In the genomic region with DNA sequence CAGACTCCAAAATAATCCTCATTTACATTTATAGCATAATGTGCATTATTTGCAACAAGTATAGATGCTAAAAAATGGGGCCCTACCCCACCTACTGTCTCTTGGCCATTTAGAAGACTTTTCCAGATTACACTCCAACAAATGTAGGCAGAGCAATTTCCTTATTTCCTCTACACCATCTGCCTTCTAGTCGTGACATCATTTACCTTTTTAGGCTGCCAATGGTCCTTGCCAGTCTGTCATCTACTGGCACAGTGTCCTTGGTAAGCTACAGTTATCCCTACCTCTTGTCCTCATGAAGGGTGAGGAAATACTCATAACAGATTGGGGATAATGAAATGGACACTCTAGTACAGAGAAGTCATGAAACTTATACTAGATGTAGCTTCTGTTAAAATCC, we compare ENCODE assay signal across 21 mouse cellular contexts.
DNase-seq lines count a peak whose midpoint lies in the region; ATAC-seq and TF ChIP-seq lines count a peak whose summit lies in the region.
"Had no signal": no experiment of that assay in that cellular context is flagged by ENCODE, and none has a peak within 500 bp of the region (broad histone marks: within the 10 kb centered on the region; RNA-seq: fewer than 3 reads in every experiment).

No protein-coding gene starts in this region.

- no peak for TF ChIP-seq POLR2A in cerebellum, adult 2 months (IDR thresholded peaks at IDR 0.05; ENCODE audit: borderline replicate concordance, insufficient read depth, low read length)

- peaks cover 12% of the 10 kb centered on the region; the same call in 1 of the 2 replicates for H3K4me1 ChIP-seq in cerebellum, adult 2 months (ENCODE audit: control insufficient read depth, insufficient read depth, low read length)
- H3K4me1 ChIP-seq: embryonic facial prominence, embryonic 10.5 days; forebrain, embryonic 13.5 days; heart, embryonic 10.5 days; heart, embryonic 15.5 days; hindbrain, embryonic 13.5 days; intestine, embryonic 15.5 days had no signal

- TF ChIP-seq CTCF in cerebellum, adult 2 months (IDR thresholded peaks at IDR 0.05; ENCODE audit: borderline replicate concordance, insufficient read depth, low read depth, low read length): no peak

- DNase-seq in cerebellum, adult 11 months: peak; percentile 54
- peak; percentile 55 to 95 for DNase-seq in cerebellum, adult 2 months
- DNase-seq in cerebellum, postnatal 10 days: peak; percentile 5 to 13
- DNase-seq in retina, embryonic 14.5 days (ENCODE audit: low spot score): no peak
- no peak for DNase-seq in gastrocnemius, adult 8-10 months (ENCODE audit: low spot score in 2 of 2)
- DNase-seq: adrenal gland, postnatal 14 days; forebrain, postnatal 0 days; gastrocnemius, postnatal 10 days; heart, adult 18-20 months; heart, postnatal 14 days; kidney, adult 18-20 months had no signal

- ATAC-seq in frontal cortex, adult (ENCODE audit: low TSS enrichment): no peak
- ATAC-seq: activated CD4-positive, CD25-positive, alpha-beta regulatory T cell, adult 4 months; forebrain, embryonic 13.5 days; forebrain, postnatal 0 days; intestine, embryonic 15.5 days; Patski had no signal

- H3K27me3 ChIP-seq in cerebellum, adult 2 months (ENCODE audit: control insufficient read depth, insufficient read depth, low read length): no peaks in the 10 kb centered on the region
- H3K27me3 ChIP-seq: CH12.LX; forebrain, embryonic 13.5 days; heart, embryonic 15.5 days; hindbrain, embryonic 13.5 days; intestine, embryonic 15.5 days; Patski had no signal

- 11% methylated on average over 1 of the region's 1 CpGs for WGBS in cerebellum, adult 2 months

- no peak overlapping the region for H3K4me3 ChIP-seq in cerebellum, adult 2 months (replicated peaks; ENCODE audit: insufficient read depth, low read depth, low read length)
- H3K4me3 ChIP-seq: embryonic facial prominence, embryonic 10.5 days; forebrain, embryonic 13.5 days; heart, embryonic 10.5 days; heart, embryonic 15.5 days; hindbrain, embryonic 13.5 days; intestine, embryonic 15.5 days had no signal

- H3K27ac ChIP-seq in cerebellum, adult 2 months (ENCODE audit: insufficient read depth, low read length): peak overlapping the region; percentile 19; the same call in 1 of the 2 replicates
- H3K27ac ChIP-seq: embryonic facial prominence, embryonic 10.5 days; forebrain, embryonic 13.5 days; heart, embryonic 10.5 days; heart, embryonic 15.5 days; hindbrain, embryonic 13.5 days; intestine, embryonic 15.5 days had no signal

Comparison
In these comparisons a context has a peak if more than half of its experiments do, and no peak if none do; other contexts are left out.
1. DNase-seq: peak in cerebellum, adult 11 months (single experiment), cerebellum, adult 2 months (2 of 2) and cerebellum, postnatal 10 days (2 of 2); none in retina, embryonic 14.5 days (single experiment) and gastrocnemius, adult 8-10 months (0 of 2).